In genomic region chr13:6906000-6906399, GRCm38 (mm10) we compare ENCODE assay signal across 28 mouse cellular contexts.
DNase-seq lines count a peak whose midpoint lies in the region; ATAC-seq and TF ChIP-seq lines count a peak whose summit lies in the region.
"Had no signal": no experiment of that assay in that cellular context is flagged by ENCODE, and none has a peak within 500 bp of the region (broad histone marks: within the 10 kb centered on the region; RNA-seq: fewer than 3 reads in every experiment).

No protein-coding gene starts in this region.

- H3K4me2 ChIP-seq in liver, embryonic 12.5 days, result no peak overlapping the region
- H3K4me2 ChIP-seq in hindbrain, embryonic 14.5 days (replicated peaks), result no peak overlapping the region
- H3K4me2 ChIP-seq: embryonic facial prominence, embryonic 13.5 days; embryonic facial prominence, embryonic 15.5 days; forebrain, embryonic 13.5 days had no signal

- no peaks in the 10 kb centered on the region for H3K36me3 ChIP-seq in liver, adult 2 months (ENCODE audit: control insufficient read depth, insufficient read depth, low read length)
- H3K36me3 ChIP-seq in liver, embryonic 12.5 days, result no peaks in the 10 kb centered on the region
- no peaks in the 10 kb centered on the region for H3K36me3 ChIP-seq in hindbrain, embryonic 14.5 days (replicated peaks; ENCODE audit: control insufficient read depth, insufficient read depth)
- H3K36me3 ChIP-seq: embryonic facial prominence, embryonic 13.5 days; embryonic facial prominence, embryonic 15.5 days; forebrain, embryonic 10.5 days; G1E had no signal

- no peaks in the 10 kb centered on the region for H3K79me2 ChIP-seq in liver, adult 2 months (ENCODE audit: control insufficient read depth, insufficient read depth, low read length)

- H3K27ac ChIP-seq in liver, adult 2 months (replicated peaks; ENCODE audit: insufficient read depth, low read depth, low read length), result no peak overlapping the region
- H3K27ac ChIP-seq in liver, embryonic 12.5 days, result no peak overlapping the region
- no peak overlapping the region for H3K27ac ChIP-seq in hindbrain, embryonic 14.5 days
- H3K27ac ChIP-seq: embryonic facial prominence, embryonic 13.5 days; embryonic facial prominence, embryonic 15.5 days; forebrain, embryonic 10.5 days; forebrain, embryonic 13.5 days had no signal

- no peak for TF ChIP-seq POLR2A in liver, adult 2 months (IDR thresholded peaks at IDR 0.05; ENCODE audit: extremely low read depth, insufficient read depth, low read length)

- DNase-seq in liver, adult 2 months (ENCODE audit: extremely low read depth, low read depth, low spot score), result peak; percentile 15
- no peak for DNase-seq in hindbrain, embryonic 14.5 days (ENCODE audit: low spot score)
- DNase-seq in right cerebral cortex, postnatal 4 days, result no peak
- no peak for DNase-seq in gastrocnemius, postnatal 10 days
- DNase-seq: adrenal gland, adult 8-10 months; adrenal gland, postnatal 14 days; adrenal gland, postnatal 36 days; B cell, adult 2 months; cerebellum, adult 11-12 months; cerebellum, adult 2 months; cerebellum, adult 9-10 months; cerebellum, postnatal 10 days; cerebellum, postnatal 25 days; embryo, embryonic 11 days had no signal

- H3K4me1 ChIP-seq in liver, adult 2 months (ENCODE audit: control insufficient read depth, insufficient read depth, low read length), result no peaks in the 10 kb centered on the region
- H3K4me1 ChIP-seq in liver, embryonic 12.5 days, result no peaks in the 10 kb centered on the region
- no peaks in the 10 kb centered on the region for H3K4me1 ChIP-seq in hindbrain, embryonic 14.5 days (replicated peaks; ENCODE audit: control insufficient read depth, insufficient read depth, low read length)
- H3K4me1 ChIP-seq: embryonic facial prominence, embryonic 13.5 days; embryonic facial prominence, embryonic 15.5 days; forebrain, embryonic 10.5 days; forebrain, embryonic 13.5 days had no signal

- H3K27me3 ChIP-seq in liver, adult 2 months (ENCODE audit: control insufficient read depth, insufficient read depth, low read length), result no peaks in the 10 kb centered on the region
- H3K27me3 ChIP-seq in liver, embryonic 12.5 days (replicated peaks), result no peaks in the 10 kb centered on the region
- H3K27me3 ChIP-seq in hindbrain, embryonic 14.5 days (ENCODE audit: control insufficient read depth, insufficient read depth, low read length), result no peaks in the 10 kb centered on the region
- H3K27me3 ChIP-seq: CH12.LX; embryonic facial prominence, embryonic 13.5 days; embryonic facial prominence, embryonic 15.5 days; forebrain, embryonic 13.5 days; Patski had no signal

- H3K9me3 ChIP-seq in liver, embryonic 12.5 days (replicated peaks), result no peaks in the 10 kb centered on the region
- H3K9me3 ChIP-seq in hindbrain, embryonic 14.5 days (ENCODE audit: control insufficient read depth, low read length), result no peaks in the 10 kb centered on the region
- H3K9me3 ChIP-seq: embryonic facial prominence, embryonic 13.5 days; embryonic facial prominence, embryonic 15.5 days; forebrain, embryonic 10.5 days; forebrain, embryonic 13.5 days; G1E had no signal

- no peak for ATAC-seq in liver, embryonic 12.5 days
- peak; percentile 100 for ATAC-seq in megakaryocyte, adult 5-6 weeks (ENCODE audit: poor library complexity, severe bottlenecking)
- 0 out of 2 replicates have a peak, but pooled peaks have one; percentile 70 for ATAC-seq in monocyte, adult 5-6 weeks (replicated peaks; ENCODE audit: insufficient number of reproducible peaks, low FRiP score, low TSS enrichment, poor library complexity, severe bottlenecking)
- ATAC-seq in hindbrain, embryonic 14.5 days (ENCODE audit: low FRiP score), result no peak
- ATAC-seq: activated CD4-positive, CD25-positive, alpha-beta regulatory T cell, adult 4 months; CD4-positive, CD25-positive, alpha-beta regulatory T cell, adult 4 months; forebrain, embryonic 13.5 days; forebrain, embryonic 16.5 days; Patski had no signal

- no peak overlapping the region for H3K9ac ChIP-seq in liver, adult 2 months (ENCODE audit: low read depth, low read length)
- H3K9ac ChIP-seq in liver, embryonic 12.5 days, result no peak overlapping the region
- no peak overlapping the region for H3K9ac ChIP-seq in hindbrain, embryonic 14.5 days
- H3K9ac ChIP-seq: embryonic facial prominence, embryonic 13.5 days; embryonic facial prominence, embryonic 15.5 days; forebrain, embryonic 13.5 days had no signal

- TF ChIP-seq CTCF in liver, adult 2 months (IDR thresholded peaks at IDR 0.05; ENCODE audit: low read depth, low read length), result no peak

- H3K4me3 ChIP-seq in liver, adult 2 months (ENCODE audit: insufficient read depth, low read depth, low read length), result no peak overlapping the region
- no peak overlapping the region for H3K4me3 ChIP-seq in liver, embryonic 12.5 days
- no peak overlapping the region for H3K4me3 ChIP-seq in hindbrain, embryonic 14.5 days (replicated peaks; ENCODE audit: low read length)
- H3K4me3 ChIP-seq: embryonic facial prominence, embryonic 13.5 days; embryonic facial prominence, embryonic 15.5 days; erythroblast, embryonic 14.5 days; forebrain, embryonic 10.5 days; forebrain, embryonic 13.5 days had no signal

Comparison
In these comparisons a context has a peak if more than half of its experiments do, and no peak if none do; other contexts are left out.
1. ATAC-seq: peak in megakaryocyte, adult 5-6 weeks (single experiment) and monocyte, adult 5-6 weeks (single experiment); none in liver, embryonic 12.5 days (single experiment) and hindbrain, embryonic 14.5 days (single experiment).